Mouse (Mus musculus) natural killer cell, adult 2 months (primary cell): Measurements from ENCODE around the gene Ghrh.
"Not testable (repeated sequence)": the region's sequence is repeated elsewhere in the genome, so short reads cannot be mapped to it uniquely, and the experiment has no call there.

Experiments used
- DNase-seq, 2 experiments: peaks; one replicate each; pipeline ENCODE4 v3.0.0; 2022; ENCODE audit warnings: low spot score in 2 of 2

Gene Ghrh

DNA sequence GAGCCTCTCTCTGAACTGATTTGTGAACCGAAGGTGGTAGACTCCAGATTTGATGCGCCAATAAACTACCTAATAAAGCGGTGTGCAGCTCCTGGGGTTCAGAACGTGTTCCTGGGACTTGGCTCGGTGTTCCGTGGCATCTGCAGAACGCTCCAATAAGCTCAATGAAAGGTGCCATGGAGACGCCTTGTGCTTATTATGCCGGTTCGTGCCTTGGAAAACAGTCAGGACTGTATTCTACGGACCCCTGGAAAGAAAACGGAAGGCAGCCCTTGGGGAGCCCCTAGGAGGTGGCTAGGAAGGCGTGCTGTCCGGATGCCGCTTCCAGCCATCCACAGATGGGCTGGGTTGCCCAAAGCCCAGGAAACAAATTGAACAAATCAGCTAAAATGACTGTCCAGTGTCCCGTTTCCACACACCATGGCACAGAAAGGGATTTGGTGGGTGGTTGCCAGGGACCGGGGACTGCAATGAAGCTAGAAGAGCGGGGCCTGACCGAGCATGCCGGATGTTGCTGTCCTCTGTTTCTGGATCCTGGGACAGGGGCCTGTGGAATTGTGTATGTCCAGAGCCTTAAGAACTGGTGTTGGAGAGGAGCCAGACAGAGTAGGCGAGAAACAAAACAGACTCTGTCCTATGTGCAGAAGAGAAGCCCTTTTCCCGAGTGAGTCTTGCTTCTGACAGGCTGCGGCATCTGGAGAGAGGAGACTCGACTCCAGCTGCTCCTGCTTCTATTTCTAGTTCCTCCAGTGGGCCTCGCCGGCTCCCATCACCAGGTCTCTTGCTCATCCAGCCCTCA lies at the start of gene Ghrh:
TSS of gene Ghrh (minus strand) at position 146 of the 799 bp plus-strand sequence.
- DNase-seq: no peak

- peak in 1 of 2 experiments; percentile 22 for DNase-seq
Observed at GRCm38 (mm10) chr2:157395960-157396359, 48.7 kb upstream of the Ghrh start.

- DNase-seq: no peak
Observed at GRCm38 (mm10) chr2:157395371-157395770, 48.1 kb upstream of the Ghrh start.

DNA sequence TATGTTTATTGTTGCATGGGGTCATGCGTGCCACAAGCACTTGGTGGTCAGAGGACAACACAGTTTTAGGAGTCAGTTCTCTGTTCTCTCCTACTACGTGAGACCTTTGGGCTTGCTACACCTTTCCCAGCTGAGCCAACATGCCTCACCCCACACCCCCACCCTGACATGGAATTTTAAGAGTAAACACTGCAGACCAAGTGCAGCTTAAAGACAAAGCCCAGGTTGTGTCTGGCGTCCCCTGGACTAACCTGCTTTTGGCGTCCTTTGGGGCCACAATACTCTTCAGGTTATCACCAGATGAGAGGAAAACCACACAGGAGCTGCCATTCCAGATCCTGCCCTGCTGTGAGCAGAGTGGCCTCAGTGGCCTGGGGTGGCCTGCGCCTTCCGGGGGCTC lies 47.6 kb upstream of the Ghrh start:
- DNase-seq: no peak

GRCm38 (mm10) chr2:157393549-157393948 lies 46.2 kb upstream of the Ghrh start:
- no peak for DNase-seq

GRCm38 (mm10) chr2:157392331-157392730 lies 45.0 kb upstream of the Ghrh start:
- no peak for DNase-seq

DNA sequence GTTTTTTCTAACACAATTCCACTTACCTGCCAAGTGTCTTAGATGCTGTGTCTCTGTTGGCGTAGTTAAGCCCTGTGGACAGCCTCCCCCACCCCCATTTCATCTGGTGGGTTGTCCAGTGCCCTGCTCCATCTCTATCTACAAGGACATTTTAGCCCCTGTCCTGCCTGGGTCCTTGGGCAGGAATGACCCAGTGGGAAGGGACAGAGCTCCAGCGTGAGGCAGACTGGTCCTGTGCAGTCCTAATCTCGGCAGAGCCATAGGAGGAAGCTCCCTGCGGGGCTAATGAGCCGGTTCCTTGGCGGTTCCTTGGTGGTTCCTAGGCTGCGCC lies 42.2 kb upstream of the Ghrh start:
- no peak for DNase-seq

- not testable (repeated sequence) for DNase-seq
Observed at GRCm38 (mm10) chr2:157388901-157389590, 41.7 kb upstream of the Ghrh start.

DNA sequence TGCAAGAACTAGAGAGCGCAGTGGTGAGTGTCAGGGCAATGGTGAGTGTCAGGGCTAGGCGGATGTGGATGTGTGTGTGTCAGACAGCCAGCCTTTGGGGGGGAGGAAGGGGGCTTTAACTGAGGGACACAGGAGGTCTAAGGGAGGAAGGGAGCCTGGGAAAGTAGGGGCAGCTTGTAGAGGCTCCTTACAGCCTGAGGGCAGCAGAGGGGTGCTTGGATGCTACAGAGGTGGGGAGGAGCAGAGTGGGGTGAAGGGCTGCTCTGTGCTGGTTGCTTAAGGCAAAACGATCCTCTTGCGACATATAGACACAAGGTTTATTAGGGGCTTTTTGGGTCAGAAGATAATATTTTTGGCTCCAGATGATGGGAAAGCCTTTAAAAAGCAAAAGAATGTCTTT lies 37.5 kb upstream of the Ghrh start:
- no peak for DNase-seq

DNA sequence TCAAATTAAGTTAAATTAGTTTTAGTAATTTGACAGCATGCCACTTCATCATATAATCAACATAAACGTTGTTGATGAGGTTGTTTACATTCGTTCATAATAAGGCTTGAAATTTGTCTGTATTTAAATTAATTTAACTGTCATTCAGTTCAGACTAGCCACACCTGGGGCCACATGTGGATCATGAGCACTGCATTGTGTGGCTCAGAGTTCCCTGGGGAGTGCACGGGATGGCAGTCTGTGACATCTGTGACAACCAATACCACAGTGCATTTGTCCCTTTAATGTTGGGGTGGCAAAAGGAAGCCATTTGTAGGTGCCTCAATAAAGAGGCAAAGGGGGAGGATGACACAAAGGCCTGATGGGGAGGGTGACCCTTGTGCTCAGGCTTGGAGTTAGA lies 29.7 kb upstream of the Ghrh start:
- DNase-seq: no peak

- no peak for DNase-seq
Observed at GRCm38 (mm10) chr2:157375794-157376757, 28.8 kb upstream of the Ghrh start.

GRCm38 (mm10) chr2:157375051-157375450 lies 27.7 kb upstream of the Ghrh start:
- no peak for DNase-seq

- DNase-seq: no peak
Observed at GRCm38 (mm10) chr2:157373681-157374080, 26.4 kb upstream of the Ghrh start.

DNA sequence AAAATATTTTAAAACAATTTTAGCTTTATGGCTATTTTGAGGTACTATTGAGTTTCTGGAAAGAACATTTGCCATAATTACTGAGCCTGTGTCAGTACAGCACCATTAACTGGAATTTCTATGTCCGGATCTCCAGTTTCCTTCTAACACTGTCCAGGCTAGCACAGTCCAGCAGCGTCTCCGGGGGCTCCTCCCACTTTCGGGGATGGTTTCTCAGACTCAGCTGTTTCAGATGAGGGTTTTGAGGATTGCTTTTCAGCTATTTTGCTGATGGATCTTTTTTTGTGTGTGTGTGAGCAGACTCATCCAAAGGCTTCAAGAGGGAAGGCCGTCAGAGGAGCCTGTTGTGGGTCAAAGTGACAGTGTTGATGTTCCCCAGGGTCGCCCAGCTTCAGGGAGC lies 24.4 kb upstream of the Ghrh start:
- no peak for DNase-seq

- no peak for DNase-seq
Observed at GRCm38 (mm10) chr2:157367991-157368390, 20.7 kb upstream of the Ghrh start.

GRCm38 (mm10) chr2:157367184-157367893 lies 20.0 kb upstream of the Ghrh start, which contains the start of gene Manbal:
TSS of gene Manbal (plus strand) at chr2:157367594.
- peak; percentile 91 to 94 for DNase-seq

DNA sequence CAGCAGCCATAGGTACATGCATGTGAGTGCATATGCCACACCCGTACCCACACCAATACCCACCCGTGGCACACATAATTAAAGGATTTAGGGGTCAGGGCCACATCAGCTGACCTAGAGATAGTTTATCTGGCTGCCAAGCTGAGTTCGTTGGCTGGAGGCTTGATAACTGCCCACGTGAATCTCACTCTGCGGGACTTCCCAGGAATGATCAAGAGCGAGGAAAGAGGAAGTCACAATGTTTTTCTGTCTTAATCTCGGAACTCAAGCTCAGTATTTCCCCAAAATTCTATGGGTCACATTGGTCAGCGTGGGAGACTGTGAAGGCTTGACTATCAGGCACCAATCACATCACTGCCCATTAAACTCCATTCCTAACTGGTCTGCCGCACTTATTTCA lies 19.5 kb upstream of the Ghrh start:
- DNase-seq: peak; percentile 5 to 17

- no peak for DNase-seq
Observed at GRCm38 (mm10) chr2:157363031-157363430, 15.7 kb upstream of the Ghrh start.

DNA sequence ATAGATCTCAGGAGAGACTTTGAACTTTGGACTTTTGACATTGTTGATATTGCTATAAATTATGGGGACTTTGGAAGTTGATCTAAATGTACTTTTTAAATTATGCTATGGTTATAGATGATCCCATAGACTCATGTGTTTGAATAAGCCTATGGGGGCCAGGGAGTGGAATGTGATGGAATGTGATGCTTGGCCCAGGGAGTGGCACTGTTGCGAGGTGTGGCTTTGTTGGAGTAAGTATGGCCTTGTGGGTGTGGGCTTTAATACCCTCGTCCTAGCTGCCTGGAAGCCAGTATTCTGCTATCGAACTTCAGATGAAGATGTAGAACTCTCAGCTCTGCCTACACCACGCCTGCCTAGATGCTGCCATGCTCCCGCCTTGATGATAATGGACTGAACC lies 12.7 kb upstream of the Ghrh start:
- no peak for DNase-seq

DNA sequence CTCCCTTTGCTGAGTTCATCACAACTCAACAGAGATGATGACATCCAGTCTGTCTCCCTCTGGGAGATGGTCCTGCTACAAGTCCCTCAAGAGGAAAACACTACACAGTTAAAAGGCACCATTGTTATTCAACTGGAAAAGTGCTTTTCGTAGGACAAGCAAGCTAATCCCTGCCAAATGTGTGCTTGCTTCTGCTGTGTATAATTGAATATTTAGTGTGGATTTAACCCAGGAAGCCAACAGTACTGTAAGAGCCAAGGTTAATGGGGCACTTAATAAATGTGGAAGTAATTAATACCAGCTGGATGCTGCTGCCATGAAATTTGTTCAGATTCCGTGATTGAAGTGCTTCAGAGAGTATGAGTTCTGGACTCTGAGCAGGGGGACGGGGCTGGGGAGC lies 6.8 kb upstream of the Ghrh start:
- no peak for DNase-seq

- no peak for DNase-seq
Observed at GRCm38 (mm10) chr2:157353183-157353582, 5.9 kb upstream of the Ghrh start.
